Mouse (Mus musculus) embryonic facial prominence, embryonic 11.5 days (tissue): ENCODE data around the gene Fsip1. TPM values are rescaled to one million over a fixed set of nuclear protein-coding genes. Genes with fewer than 3 reads are reported as not detected.

Experiments
- ATAC-seq: fragments of 200-750 bp; cut with Nextera tagmentation; replicated peaks from 2 replicates; pipeline ENCODE4 v1.8.0; 2017; ENCODE audit warnings: low read depth; ENCODE audit not compliant: insufficient number of reproducible peaks, low FRiP score, low TSS enrichment
- DNase-seq: peaks from one replicate; pipeline ENCODE4 v3.0.0-alpha.2; 2015; ENCODE audit warnings: low spot score
- H3K27ac ChIP-seq: fragments of 300-500 bp; sonication (generic); replicated peaks from 2 replicates; pipeline ENCODE4 v1.5.1; 2014; ENCODE audit warnings: mild to moderate bottlenecking, low read depth, low read length, control low read depth
- H3K27me3 ChIP-seq: fragments of 300-500 bp; sonication (generic); 2 replicates; pipeline ENCODE4 v1.6.1; 2014; ENCODE audit warnings: mild to moderate bottlenecking, low read length, moderate library complexity, mixed read lengths; ENCODE audit not compliant: control insufficient read depth, insufficient read depth
- H3K36me3 ChIP-seq: fragments of 300-500 bp; sonication (generic); replicated peaks from 2 replicates; pipeline ENCODE4 v1.6.1; 2014; ENCODE audit warnings: low read depth, mild to moderate bottlenecking, low read length, moderate library complexity, mixed read lengths; ENCODE audit not compliant: control insufficient read depth, insufficient read depth
- H3K4me1 ChIP-seq: fragments of 300-500 bp; sonication (generic); 2 replicates; pipeline ENCODE4 v1.6.1; 2014; ENCODE audit warnings: low read length, mixed read lengths; ENCODE audit not compliant: control insufficient read depth, insufficient read depth
- H3K4me2 ChIP-seq: fragments of 300-500 bp; sonication (generic); 2 replicates; pipeline ENCODE4 v1.6.1; 2014; ENCODE audit warnings: low read depth, mild to moderate bottlenecking, control low read depth, low read length, moderate library complexity
- H3K4me3 ChIP-seq: fragments of 300-500 bp; sonication (generic); 2 replicates; pipeline ENCODE4 v1.5.1; 2014; ENCODE audit warnings: low read depth, low read length, control low read depth
- H3K9ac ChIP-seq: fragments of 300-500 bp; sonication (generic); replicated peaks from 2 replicates; pipeline ENCODE4 v1.6.1; 2014; ENCODE audit warnings: mild to moderate bottlenecking, control low read depth, low read length
- H3K9me3 ChIP-seq: fragments of 300-500 bp; sonication (generic); replicated peaks from 2 replicates; pipeline ENCODE4 v1.6.1; 2016; ENCODE audit warnings: mild to moderate bottlenecking, low read length, inconsistent platforms, mixed read lengths; ENCODE audit not compliant: control insufficient read depth
- WGBS: fragments of 180-500 bp; shearing (Covaris S2); extraction: QIAGEN DNeasy Blood & Tissue Kit; methylation state at CpG from one replicate; pipeline ENCODE4 v1.1.7; 2014; 5-methylcytosine and 5-hydroxymethylcytosine counted together
- polyA plus RNA-seq: library from polyadenylated mRNA; unstranded; fragments of >200 nt; fragmentation: Nextera tagmentation; extraction: Ambion mirVana; gene quantifications from 2 replicates; pipeline ENCODE4 v1.2.1, GENCODE M21; 2014

Gene Fsip1
- polyA plus RNA-seq, 1 experiment from 2014 or later: 2.3 TPM

DNA sequence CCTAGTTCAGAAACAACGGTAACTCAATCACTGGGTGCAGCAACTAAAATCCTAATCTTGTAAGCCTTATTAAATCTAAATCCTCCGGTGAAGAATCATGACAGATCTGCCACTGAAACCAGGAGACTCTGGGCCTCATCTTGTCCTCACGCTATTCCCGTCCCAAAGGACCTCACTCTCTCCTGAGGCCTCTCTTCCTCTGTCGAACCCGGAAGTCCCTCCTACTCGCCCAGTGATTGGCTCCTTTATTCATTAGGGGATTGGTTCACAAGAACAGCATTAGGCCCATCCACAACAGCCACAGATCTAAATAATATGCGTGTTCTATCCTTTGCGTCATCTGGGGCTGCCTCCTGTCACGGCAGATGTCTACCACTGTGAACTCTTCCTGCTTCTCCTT is 14.8 kb upstream of the Fsip1 start:
- H3K9me3 ChIP-seq: no peaks in the 10 kb centered on the region
- H3K27me3 ChIP-seq: no peaks in the 10 kb centered on the region
- H3K36me3 ChIP-seq: no peaks in the 10 kb centered on the region
- H3K27ac ChIP-seq: no peak overlapping the region
- H3K4me3 ChIP-seq: no peak overlapping the region
- no peak for DNase-seq
- no peak for ATAC-seq
- WGBS: 91% methylated on average over 10 of the region's 10 CpGs
- no peak overlapping the region for H3K4me2 ChIP-seq
- no peaks in the 10 kb centered on the region for H3K4me1 ChIP-seq
- no peak overlapping the region for H3K9ac ChIP-seq

DNA sequence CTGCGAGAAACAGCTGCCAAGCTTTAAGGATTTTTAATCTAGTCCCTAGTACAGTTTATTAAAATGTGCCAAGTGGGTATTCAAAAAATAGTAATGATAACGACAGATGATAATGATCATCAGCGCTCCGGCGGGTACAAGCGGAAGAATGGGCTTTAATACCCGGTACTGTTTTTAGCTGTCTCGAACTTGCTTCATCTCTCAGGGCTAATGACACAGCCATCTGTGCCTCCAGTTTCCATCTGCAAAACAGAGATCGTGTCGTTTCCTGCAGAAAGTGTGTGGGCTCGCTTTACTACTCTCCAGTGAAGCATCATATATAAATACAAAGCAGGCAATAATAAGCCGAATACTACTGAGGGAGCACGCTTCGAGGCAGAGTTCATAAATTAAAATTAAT is 13.4 kb upstream of the Fsip1 start:
- Histone ChIP-seq H3K36me3 (no peaks in the 10 kb centered on the region), H3K4me1 (no peaks in the 10 kb centered on the region), H3K9ac (no peak overlapping the region), H3K4me3 (no peak overlapping the region), H3K9me3 (no peaks in the 10 kb centered on the region), H3K27ac (no peak overlapping the region), H3K4me2 (no peak overlapping the region), H3K27me3 (no peaks in the 10 kb centered on the region)
- DNase-seq (no peak), ATAC-seq (no peak)
- WGBS: 87% methylated on average over 14 of the region's 14 CpGs

DNA sequence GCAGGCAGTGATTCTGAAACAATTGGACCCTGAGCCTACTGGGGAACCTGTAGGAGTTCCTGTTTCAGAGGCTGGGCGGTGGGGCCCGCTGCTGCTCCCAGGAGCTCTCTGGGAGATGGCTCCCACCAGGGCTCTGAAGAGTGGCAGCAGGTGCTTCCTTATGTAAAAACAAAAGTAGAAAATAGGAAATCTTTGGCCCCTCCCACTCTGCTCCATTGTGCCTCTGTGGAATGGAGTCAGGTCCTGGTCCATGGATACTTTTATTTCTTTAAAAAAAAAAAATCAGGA is 7.1 kb upstream of the Fsip1 start:
- H3K9ac ChIP-seq: no peak overlapping the region
- WGBS: 29% methylated on average over 2 of the region's 2 CpGs
- no peaks in the 10 kb centered on the region for H3K9me3 ChIP-seq
- no peaks in the 10 kb centered on the region for H3K4me1 ChIP-seq
- ATAC-seq (no peak), DNase-seq (no peak)
- no peak overlapping the region for H3K27ac ChIP-seq
- H3K4me3 ChIP-seq: no peak overlapping the region
- no peaks in the 10 kb centered on the region for H3K27me3 ChIP-seq
- H3K4me2 ChIP-seq: no peak overlapping the region
- no peaks in the 10 kb centered on the region for H3K36me3 ChIP-seq

DNA sequence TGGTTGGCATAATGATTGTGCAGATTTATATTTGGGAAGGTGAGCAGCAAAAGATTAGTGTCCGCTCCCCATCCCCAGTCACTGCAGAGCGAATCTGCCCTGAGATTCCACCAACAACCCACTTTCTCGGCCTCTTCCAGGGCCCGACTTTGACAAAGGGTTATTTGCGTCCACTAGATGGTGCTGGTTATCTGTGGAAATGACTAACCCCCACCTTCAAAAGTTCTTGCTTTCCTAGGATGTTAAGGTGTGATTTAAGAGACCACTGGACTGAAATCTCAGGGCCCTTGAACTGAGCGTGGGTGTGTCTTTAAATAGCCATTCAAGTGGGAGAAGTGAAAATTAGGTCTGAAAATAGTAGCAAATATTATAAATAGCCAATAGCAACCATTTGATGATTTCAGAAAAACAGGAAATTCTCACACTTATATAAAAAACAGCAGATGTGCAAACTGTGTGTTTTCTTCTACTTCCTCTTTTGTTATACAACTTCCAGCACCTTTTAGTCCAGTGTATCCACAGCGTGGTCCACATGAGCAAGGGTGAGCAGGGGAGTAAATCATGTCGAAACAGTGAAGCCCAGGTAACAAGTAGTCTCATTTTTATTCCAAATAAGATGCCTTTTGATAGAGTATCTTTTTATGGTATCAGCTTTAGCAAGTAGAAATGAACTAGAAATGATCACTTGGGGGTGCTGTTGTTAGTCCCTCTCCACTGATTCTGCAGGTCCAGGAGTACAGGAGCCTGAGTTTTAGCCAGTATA is 6.6 kb upstream of the Fsip1 start:
- no peak overlapping the region for H3K9ac ChIP-seq
- no peak overlapping the region for H3K4me3 ChIP-seq
- 22% methylated on average over 8 of the region's 8 CpGs for WGBS
- no peaks in the 10 kb centered on the region for H3K27me3 ChIP-seq
- H3K9me3 ChIP-seq: no peaks in the 10 kb centered on the region
- no peaks in the 10 kb centered on the region for H3K36me3 ChIP-seq
- H3K4me2 ChIP-seq: no peak overlapping the region
- peak; percentile 82 for DNase-seq
- no peak overlapping the region for H3K27ac ChIP-seq
- ATAC-seq: no peak
- H3K4me1 ChIP-seq: no peaks in the 10 kb centered on the region

DNA sequence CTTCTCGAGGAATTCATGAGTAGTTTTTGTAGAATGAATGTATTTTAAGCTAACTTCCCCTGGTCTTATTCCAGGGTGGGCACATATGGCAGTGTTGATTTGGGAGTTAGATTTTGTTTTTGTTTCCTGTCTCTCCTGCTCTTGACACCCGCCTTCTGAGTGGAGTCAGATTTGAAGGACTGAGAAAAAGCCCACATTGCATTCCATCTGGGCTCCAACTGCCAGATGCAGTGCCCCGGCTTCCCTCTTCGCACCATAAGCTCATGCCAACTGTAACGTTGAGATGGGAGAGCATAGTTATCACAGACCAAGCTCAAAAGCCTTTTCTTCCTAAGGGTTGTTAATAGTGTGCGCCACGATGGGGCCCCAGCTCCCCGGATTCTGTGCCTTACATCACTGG is 5.9 kb upstream of the Fsip1 start:
- ATAC-seq (no peak), DNase-seq (no peak)
- no peak overlapping the region for H3K27ac ChIP-seq

DNA sequence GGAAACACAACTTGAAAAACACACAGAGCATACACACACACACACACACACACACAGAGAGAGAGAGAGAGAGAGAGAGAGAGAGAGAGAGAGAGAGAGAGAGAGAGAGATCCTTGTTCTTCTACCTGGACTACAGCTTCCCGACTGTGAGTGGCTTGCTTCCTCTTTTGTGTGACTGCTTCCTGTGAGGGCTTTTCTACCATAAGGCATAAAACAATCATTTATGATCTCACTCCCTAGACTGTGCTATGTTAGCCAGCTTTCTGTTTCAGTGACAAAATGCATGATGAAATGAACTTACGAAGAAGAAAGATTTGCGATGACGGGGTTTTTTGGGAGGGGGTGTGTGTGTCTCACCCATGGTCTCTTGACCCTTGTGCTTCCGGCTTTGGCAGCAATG is 3.0 kb upstream of the Fsip1 start:
- Histone ChIP-seq H3K4me2 (no peak overlapping the region), H3K4me1 (no peaks in the 10 kb centered on the region), H3K27ac (no peak overlapping the region), H3K27me3 (no peaks in the 10 kb centered on the region), H3K9ac (no peak overlapping the region), H3K4me3 (no peak overlapping the region), H3K9me3 (no peaks in the 10 kb centered on the region), H3K36me3 (no peaks in the 10 kb centered on the region)
- no peak for ATAC-seq
- no peak for DNase-seq
- WGBS: 81% methylated on average over 5 of the region's 5 CpGs

More for the DNA sequence above, 5.9 kb upstream of the Fsip1 start:
- H3K36me3 ChIP-seq: no peaks in the 10 kb centered on the region
- H3K9me3 ChIP-seq: no peaks in the 10 kb centered on the region
- H3K27me3 ChIP-seq: no peaks in the 10 kb centered on the region
- H3K9ac ChIP-seq: no peak overlapping the region
- no peak overlapping the region for H3K4me3 ChIP-seq
- 54% methylated on average over 8 of the region's 8 CpGs for WGBS
- no peak overlapping the region for H3K4me2 ChIP-seq
- no peaks in the 10 kb centered on the region for H3K4me1 ChIP-seq

DNA sequence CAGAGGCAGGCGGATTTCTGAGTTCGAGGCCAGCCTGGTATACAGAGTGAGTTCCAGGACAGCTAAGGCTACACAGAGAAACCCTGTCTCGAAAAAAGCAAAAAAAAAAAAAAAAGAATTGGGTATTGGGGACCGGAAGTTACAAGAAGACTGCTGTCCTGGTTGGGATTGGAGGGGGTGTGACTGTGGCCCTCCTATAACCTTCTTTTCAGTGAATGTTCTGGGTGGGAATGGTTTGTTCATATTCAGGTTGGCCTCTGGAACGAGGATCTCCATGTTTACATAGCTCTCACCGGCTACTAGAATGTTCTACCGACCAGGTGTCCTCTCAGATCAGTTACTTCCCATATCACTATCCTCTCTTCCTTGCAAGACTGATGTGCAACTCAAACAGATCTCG is 328 bp upstream of the Fsip1 start:
- H3K4me2 ChIP-seq: no peak overlapping the region
- ATAC-seq (no peak), DNase-seq (no peak)
- no peaks in the 10 kb centered on the region for H3K27me3 ChIP-seq
- H3K9ac ChIP-seq: no peak overlapping the region
- no peak overlapping the region for H3K4me3 ChIP-seq
- H3K4me1 ChIP-seq: no peaks in the 10 kb centered on the region
- no peaks in the 10 kb centered on the region for H3K9me3 ChIP-seq
- H3K27ac ChIP-seq: no peak overlapping the region
- WGBS: 77% methylated on average over 8 of the region's 8 CpGs
- H3K36me3 ChIP-seq: no peaks in the 10 kb centered on the region

DNA sequence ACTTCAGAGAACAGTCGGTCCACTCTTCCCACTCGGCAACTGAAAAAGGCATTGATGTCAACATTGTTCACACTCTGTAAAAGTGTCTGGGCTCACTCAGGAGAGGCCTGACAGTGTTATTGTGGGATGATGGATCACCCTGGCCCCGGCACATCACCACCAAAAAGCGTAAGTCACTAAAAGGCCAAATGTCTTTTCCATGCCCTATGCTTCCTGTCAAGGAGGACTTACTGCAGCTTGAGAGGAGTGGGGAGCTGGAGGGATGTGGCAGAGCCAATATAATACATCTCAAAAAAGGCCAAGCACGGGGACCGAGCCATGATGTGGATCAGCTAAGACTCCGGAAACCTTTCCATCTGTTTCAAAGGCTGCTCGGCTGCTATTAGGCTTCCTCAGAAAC is 2.2 kb downstream of the Fsip1 start:
- no peaks in the 10 kb centered on the region for H3K36me3 ChIP-seq
- WGBS: 80% methylated on average over 8 of the region's 8 CpGs
- DNase-seq (no peak), ATAC-seq (no peak; the same call in 1 of the 2 replicates)
- H3K4me3 ChIP-seq: no peak overlapping the region
- no peaks in the 10 kb centered on the region for H3K9me3 ChIP-seq
- H3K27ac ChIP-seq: no peak overlapping the region
- H3K4me1 ChIP-seq: no peaks in the 10 kb centered on the region
- no peak overlapping the region for H3K4me2 ChIP-seq
- no peaks in the 10 kb centered on the region for H3K27me3 ChIP-seq
- no peak overlapping the region for H3K9ac ChIP-seq
